Mouse (Mus musculus) hindbrain, embryonic 12.5 days (tissue): Measurements from ENCODE around the gene Mttp. TPM values are rescaled to one million over a fixed set of nuclear protein-coding genes. Genes with fewer than 3 reads are reported as not detected.
A peak's percentile ranks its signal among the peaks of the same experiment; 100 is the strongest.

Source experiments
- ATAC-seq: fragments of 200-750 bp; cut with Nextera tagmentation; 2 replicates; pipeline ENCODE4 v1.8.0; 2017; ENCODE audit warnings: moderate TSS enrichment; ENCODE audit not compliant: low FRiP score
- H3K27ac ChIP-seq: fragments of 300-500 bp; sonication (generic); 2 replicates; pipeline ENCODE4 v1.5.1; 2016; ENCODE audit warnings: mild to moderate bottlenecking
- H3K27me3 ChIP-seq: fragments of 300-500 bp; sonication (generic); 2 replicates; pipeline ENCODE4 v1.6.1; 2016; ENCODE audit warnings: mild to moderate bottlenecking
- H3K36me3 ChIP-seq: fragments of 300-500 bp; sonication (generic); 2 replicates; pipeline ENCODE4 v1.6.1; 2016; ENCODE audit warnings: mild to moderate bottlenecking
- H3K4me1 ChIP-seq: fragments of 300-500 bp; sonication (generic); 2 replicates; pipeline ENCODE4 v1.6.1; 2016
- H3K4me2 ChIP-seq: fragments of 300-500 bp; sonication (generic); replicated peaks from 2 replicates; pipeline ENCODE4 v1.6.1; 2016; ENCODE audit warnings: mild to moderate bottlenecking
- H3K4me3 ChIP-seq: fragments of 300-500 bp; sonication (generic); 2 replicates; pipeline ENCODE4 v1.5.1; 2016; ENCODE audit warnings: mild to moderate bottlenecking
- H3K9ac ChIP-seq: fragments of 300-500 bp; sonication (generic); 2 replicates; pipeline ENCODE4 v1.6.1; 2016; ENCODE audit warnings: mild to moderate bottlenecking, moderate library complexity
- H3K9me3 ChIP-seq: fragments of 300-500 bp; sonication (generic); replicated peaks from 2 replicates; pipeline ENCODE4 v1.6.1; 2016; ENCODE audit warnings: mild to moderate bottlenecking
- WGBS: fragments of 180-500 bp; shearing (Covaris S2); methylation state at CpG from one replicate; pipeline ENCODE4 v1.1.7; 2016; 5-methylcytosine and 5-hydroxymethylcytosine counted together
- polyA plus RNA-seq: library from polyadenylated mRNA; unstranded; fragments of >200 nt; fragmentation: Nextera tagmentation; extraction: Ambion mirVana; gene quantifications from 2 replicates; pipeline ENCODE4 v1.2.1, GENCODE M21; 2016

Mttp gene
- polyA plus RNA-seq, 1 experiment from 2014 or later = 10.0 TPM

DNA sequence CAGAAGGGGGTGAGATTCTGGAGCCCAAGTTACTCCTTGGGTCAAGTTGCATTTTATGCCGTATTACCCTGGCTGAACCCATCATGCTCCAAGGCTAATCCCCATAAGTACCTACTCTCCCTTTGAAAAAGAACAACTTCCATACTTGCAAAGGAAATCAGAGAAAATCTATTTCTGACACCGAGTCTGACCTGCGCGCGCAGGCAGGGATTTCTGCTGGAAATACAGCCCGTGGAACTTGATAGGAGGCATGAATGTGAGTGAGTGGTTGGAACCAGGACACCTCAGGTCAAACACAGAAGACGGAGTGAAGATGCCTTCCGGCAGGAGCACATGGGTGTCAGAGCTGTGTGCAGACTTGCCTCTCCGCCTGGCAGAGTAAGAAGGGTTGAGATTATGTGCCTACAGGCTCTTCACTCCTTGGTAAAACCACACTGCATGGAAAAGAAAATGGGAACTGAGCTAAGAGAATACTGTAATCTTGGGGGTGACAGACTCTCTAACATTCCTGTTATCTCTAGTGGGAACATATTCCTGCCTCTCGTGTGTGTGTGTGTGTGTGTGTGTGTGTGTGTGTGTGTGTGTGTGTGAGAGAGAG is 73.2 kb downstream of the Mttp start:
- Histone ChIP-seq H3K9me3 (no peaks in the 10 kb centered on the region), H3K4me2 (no peak overlapping the region), H3K4me3 (no peak overlapping the region), H3K9ac (no peak overlapping the region), H3K36me3 (no peaks in the 10 kb centered on the region), H3K27ac (no peak overlapping the region), H3K27me3 (peaks cover 6% of the 10 kb centered on the region), H3K4me1 (peaks cover 19% of the 10 kb centered on the region)
- 86% methylated on average over 10 of the region's 10 CpGs for WGBS
- no peak for ATAC-seq

DNA sequence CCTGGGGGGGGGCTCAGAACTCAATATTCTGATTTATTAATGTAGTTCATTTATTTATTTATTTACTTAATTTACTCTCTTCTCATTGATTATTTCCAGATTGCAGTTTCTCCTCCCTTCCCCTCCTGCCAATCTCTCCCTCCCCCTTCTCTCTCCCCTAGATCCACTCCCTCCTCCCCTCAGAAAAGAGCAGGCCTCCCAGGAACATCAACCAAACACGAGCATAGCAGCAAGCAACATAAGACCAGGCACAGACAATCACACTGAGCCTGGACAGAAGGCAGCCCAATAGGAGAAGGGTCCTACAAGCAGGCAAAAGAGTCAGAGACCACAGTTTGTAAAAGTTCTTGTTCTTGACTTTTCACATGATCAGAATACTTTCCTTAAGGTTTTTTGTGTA is 73.8 kb downstream of the Mttp start:
- Histone ChIP-seq H3K4me2 (no peak overlapping the region), H3K27ac (no peak overlapping the region), H3K36me3 (no peaks in the 10 kb centered on the region), H3K27me3 (peaks cover 6% of the 10 kb centered on the region), H3K4me3 (no peak overlapping the region), H3K4me1 (peaks cover 25% of the 10 kb centered on the region), H3K9ac (no peak overlapping the region), H3K9me3 (no peaks in the 10 kb centered on the region)
- no peak for ATAC-seq
- 0% methylated on average over 1 of the region's 1 CpGs for WGBS

DNA sequence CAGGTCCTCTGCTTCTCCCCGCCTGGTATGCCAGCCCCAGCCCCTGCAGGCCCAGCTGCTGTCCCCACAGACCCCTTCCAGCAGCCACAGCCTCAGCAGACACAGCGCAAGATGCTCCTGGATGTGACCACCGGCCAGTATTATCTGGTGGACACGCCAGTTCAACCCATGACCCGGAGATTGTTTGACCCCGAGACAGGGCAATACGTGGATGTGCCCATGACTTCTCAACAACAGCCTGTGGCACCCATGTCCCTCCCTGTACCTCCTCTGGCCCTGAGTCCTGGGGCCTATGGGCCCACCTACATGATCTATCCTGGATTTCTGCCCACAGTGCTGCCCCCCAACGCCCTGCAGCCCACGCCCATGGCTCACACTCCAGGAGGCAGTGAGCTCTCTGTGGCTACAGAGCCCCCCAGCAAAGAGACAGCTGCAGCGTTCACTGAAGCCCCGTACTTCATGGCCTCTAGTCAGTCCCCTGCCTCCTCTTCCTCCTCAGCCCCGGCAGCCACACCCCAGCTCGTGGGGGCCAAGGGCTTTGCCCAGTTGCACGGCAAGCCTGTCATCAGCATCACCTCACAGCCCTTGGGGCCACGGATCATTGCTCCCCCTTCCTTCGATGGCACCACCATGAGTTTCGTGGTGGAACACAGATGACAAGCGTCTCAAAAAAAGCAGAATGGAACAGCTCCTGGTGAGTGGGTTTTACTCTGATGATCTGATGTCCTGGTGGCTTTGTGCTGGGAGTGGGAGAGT is 74.8 kb downstream of the Mttp start:
- 63% methylated on average over 18 of the region's 18 CpGs for WGBS
- Histone ChIP-seq H3K9ac (no peak overlapping the region), H3K36me3 (no peaks in the 10 kb centered on the region), H3K4me2 (no peak overlapping the region), H3K9me3 (no peaks in the 10 kb centered on the region), H3K4me1 (peaks cover 32% of the 10 kb centered on the region), H3K27me3 (peaks cover 6% of the 10 kb centered on the region), H3K27ac (no peak overlapping the region), H3K4me3 (no peak overlapping the region)
- ATAC-seq = no peak

DNA sequence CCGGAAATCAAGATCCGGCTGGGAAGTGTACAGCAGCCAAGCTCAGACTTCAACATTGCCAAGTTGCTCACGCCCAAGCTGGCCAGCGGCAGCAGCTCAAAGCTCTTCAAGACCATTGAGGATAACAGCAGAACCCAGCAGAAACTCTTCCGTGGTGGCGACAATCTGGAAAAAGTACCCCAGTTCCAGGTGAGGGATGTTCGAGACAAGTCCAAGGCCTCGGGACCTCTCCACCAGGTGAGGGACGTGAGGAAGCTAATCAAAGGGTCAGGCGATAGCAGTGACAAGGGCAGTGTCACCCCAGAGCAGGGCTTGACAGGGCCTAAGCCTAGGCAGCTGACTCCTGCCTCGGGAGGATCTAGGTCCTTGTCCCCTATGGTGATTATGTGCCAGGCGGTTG is 76.7 kb downstream of the Mttp start:
- H3K27ac ChIP-seq = no peak overlapping the region
- H3K9me3 ChIP-seq = no peaks in the 10 kb centered on the region
- no peak overlapping the region for H3K9ac ChIP-seq
- no peak for ATAC-seq
- H3K4me1 ChIP-seq = peaks cover 38% of the 10 kb centered on the region
- peaks cover 6% of the 10 kb centered on the region for H3K27me3 ChIP-seq
- H3K4me2 ChIP-seq = no peak overlapping the region
- no peaks in the 10 kb centered on the region for H3K36me3 ChIP-seq
- no peak overlapping the region for H3K4me3 ChIP-seq
- 97% methylated on average over 12 of the region's 12 CpGs for WGBS

DNA sequence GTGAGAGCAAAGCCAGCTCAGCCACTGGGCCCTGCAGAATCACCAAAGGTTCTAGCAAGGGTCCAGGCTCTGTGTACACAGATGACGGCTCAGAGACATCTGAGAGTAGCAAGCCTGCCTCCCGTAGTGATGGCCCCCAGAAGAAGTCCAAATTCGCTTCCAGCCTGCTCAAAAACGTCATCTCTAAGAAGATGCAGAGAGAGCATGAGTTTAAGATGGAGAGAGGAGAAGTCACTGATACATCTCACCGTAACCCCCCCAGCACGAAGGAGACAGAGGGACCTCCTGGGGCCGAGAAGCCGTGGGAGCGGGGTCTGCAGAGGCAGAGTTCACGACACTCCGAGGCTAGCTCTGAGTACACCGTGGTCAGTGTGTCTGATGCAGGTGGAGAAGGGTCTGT is 77.5 kb downstream of the Mttp start, which contains the start of gene Gm5105:
Gene Gm5105, minus strand, starts transcription at position 101 of the 400 bp plus-strand sequence.
- no peak for ATAC-seq
- H3K27me3 ChIP-seq = peaks cover 6% of the 10 kb centered on the region
- H3K9ac ChIP-seq = no peak within 1 kb of the TSS
- H3K27ac ChIP-seq = 0 out of 2 replicates have a peak within 1 kb of the TSS, but pooled peaks have one; percentile 46
- no peak within 1 kb of the TSS for H3K4me3 ChIP-seq
- H3K9me3 ChIP-seq = no peaks in the 10 kb centered on the region
- H3K36me3 ChIP-seq = no peaks in the 10 kb centered on the region
- peak within 1 kb of the TSS; percentile 31; the same call in 1 of the 2 replicates for H3K4me2 ChIP-seq
- WGBS = 91% methylated on average over 12 of the region's 12 CpGs
- H3K4me1 ChIP-seq = peaks cover 38% of the 10 kb centered on the region

DNA sequence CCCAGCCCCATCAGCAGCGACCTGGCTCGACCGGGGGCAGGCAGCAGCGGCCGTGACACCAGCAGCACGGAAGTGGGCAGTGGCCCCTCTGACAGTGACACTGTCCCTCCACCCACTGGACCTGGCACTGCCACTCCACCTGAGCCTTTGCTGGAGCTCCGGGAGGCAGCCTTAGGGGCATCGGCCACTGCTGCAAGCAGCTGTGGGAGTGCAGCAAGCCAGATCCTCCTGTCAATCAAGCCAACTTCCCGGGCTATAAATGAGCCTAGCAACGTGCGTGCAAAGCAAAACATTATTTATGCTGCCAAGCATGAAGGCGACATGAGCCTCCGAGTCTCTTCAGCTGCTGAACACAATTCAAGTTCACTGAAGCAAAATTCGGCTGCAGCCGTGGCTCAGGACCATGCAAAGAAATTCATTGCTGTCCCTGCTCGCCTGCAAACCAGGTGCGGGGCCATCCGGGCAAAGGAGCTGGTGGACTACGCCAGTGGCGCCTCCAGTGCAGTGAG is 78.4 kb downstream of the Mttp start:
- peak; percentile 49 for ATAC-seq
- no peak overlapping the region for H3K4me3 ChIP-seq

DNA sequence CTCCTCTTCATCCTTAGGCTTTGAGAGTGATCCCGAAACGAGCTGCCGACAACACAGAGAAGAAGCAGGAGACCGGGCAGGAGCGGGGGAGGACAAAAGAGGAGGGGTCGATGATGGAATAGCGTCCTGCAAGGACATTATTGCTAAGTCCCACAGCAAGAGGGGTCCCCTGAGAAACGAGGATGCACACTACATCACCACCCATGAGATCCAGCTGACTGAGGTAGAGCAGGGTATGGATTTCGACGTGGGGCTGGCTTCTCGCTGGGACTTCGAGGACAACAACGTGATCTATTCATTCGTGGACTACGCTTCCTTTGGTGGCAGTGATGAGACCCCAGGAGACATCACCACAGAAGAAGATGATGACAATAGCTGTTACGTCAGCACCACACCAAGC is 78.8 kb downstream of the Mttp start:
- H3K9me3 ChIP-seq = no peaks in the 10 kb centered on the region
- 0 out of 2 replicates have a peak, but pooled peaks have one; percentile 9 for ATAC-seq
- H3K4me3 ChIP-seq = no peak overlapping the region
- 0 out of 2 replicates have a peak overlapping the region, but pooled peaks have one; percentile 46 for H3K27ac ChIP-seq
- H3K9ac ChIP-seq = no peak overlapping the region
- WGBS = 74% methylated on average over 16 of the region's 16 CpGs
- H3K27me3 ChIP-seq = peaks cover 6% of the 10 kb centered on the region
- H3K4me2 ChIP-seq = peak overlapping the region; percentile 31; the same call in 1 of the 2 replicates
- H3K4me1 ChIP-seq = peaks cover 38% of the 10 kb centered on the region
- no peaks in the 10 kb centered on the region for H3K36me3 ChIP-seq

More for the DNA sequence above, 78.4 kb downstream of the Mttp start:
- Histone ChIP-seq H3K9ac (no peak overlapping the region), H3K9me3 (no peaks in the 10 kb centered on the region), H3K27ac (0 out of 2 replicates have a peak overlapping the region, but pooled peaks have one; percentile 46), H3K4me1 (peaks cover 38% of the 10 kb centered on the region), H3K4me2 (peak overlapping the region; percentile 31; the same call in 1 of the 2 replicates), H3K36me3 (no peaks in the 10 kb centered on the region), H3K27me3 (peaks cover 6% of the 10 kb centered on the region)
- WGBS = 56% methylated on average over 20 of the region's 20 CpGs

DNA sequence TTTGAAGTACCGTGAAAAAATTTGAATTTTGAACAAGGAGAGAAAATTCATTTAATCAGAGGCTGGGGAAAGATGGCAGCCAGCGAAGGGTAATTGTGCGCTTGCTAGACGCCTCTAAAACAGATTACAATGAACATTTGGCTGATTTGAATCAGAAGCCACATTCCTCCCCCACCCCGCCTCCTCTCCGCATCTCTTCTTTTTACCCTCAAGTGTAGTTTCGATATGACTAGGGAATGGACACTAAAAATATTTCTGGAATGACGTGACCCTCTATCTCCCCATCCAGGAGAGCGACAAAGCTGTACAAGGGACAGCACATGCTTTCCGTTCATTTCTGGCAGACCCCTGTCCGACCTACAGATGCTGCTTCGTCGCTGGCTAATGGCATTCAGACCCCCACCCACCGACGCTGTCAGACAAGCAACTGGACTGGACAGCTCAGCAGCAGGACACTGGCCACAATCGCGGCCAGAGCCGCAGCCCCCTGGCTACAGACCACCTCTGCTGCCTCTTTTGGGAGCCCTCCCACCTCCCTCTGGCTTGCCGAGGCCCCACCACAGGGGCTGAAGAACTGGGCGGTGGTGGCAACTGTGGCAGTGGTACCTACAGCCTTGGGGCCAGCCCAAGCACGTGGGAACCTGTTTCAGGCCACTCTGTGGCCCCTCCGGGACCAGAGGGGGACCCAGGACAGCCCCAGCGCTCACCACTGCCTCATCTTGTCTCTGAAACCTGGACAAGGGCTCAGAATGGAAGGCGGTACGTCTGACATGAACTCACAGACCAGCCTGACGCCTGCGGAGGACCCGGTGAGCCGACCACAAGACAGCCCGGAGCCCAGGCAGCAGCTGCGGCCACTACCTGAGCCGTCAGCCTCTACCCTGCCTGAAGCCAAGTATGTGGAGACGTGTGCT is 79.8 kb downstream of the Mttp start, which contains the start of gene 1110002E22Rik:
Gene 1110002E22Rik, plus strand, starts transcription at position 321 of the 914 bp plus-strand sequence.
- peak; percentile 27; the same call in 1 of the 2 replicates for ATAC-seq
- WGBS = 68% methylated on average over 33 of the region's 33 CpGs
- Histone ChIP-seq H3K4me1 (peaks cover 32% of the 10 kb centered on the region), H3K4me3 (no peak within 1 kb of the TSS), H3K9ac (no peak within 1 kb of the TSS), H3K27me3 (peaks cover 6% of the 10 kb centered on the region), H3K4me2 (0 out of 2 replicates have a peak within 1 kb of the TSS, but pooled peaks have one; percentile 3), H3K9me3 (no peaks in the 10 kb centered on the region), H3K36me3 (no peaks in the 10 kb centered on the region), H3K27ac (peak within 1 kb of the TSS; percentile 55)

DNA sequence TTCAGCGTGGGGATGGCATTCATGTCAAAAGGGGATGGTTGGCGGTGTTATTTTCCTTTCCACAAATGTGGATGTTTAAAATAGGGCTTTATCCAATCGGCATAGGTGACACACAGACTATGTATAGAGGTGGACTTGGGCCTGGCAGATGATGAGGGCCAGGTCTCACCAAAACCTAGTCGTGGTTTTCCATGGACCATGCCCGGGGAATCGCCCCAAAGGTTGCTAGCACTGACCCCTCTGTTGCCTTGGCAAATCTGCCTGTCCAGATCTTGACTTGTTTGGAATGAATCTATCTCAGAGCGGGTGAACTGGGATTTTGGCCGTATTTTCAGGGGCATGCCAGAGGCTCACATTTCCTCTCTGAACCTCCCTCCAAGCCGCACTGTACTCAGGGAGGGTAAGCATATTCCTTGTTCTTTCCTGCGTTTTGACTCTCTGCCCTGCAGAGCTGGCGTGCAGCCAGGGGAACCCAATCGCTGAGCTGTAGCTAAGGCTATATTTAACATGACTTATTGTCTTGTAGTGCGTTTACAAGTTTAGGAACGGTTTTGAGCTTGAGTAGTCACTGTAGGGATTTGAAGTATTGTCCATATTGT is 80.9 kb downstream of the Mttp start:
- no peaks in the 10 kb centered on the region for H3K36me3 ChIP-seq
- no peak overlapping the region for H3K4me2 ChIP-seq
- no peak overlapping the region for H3K9ac ChIP-seq
- no peak overlapping the region for H3K27ac ChIP-seq
- peaks cover 25% of the 10 kb centered on the region for H3K4me1 ChIP-seq
- no peak overlapping the region for H3K4me3 ChIP-seq
- peaks cover 1% of the 10 kb centered on the region; the same call in 1 of the 2 replicates for H3K27me3 ChIP-seq
- no peaks in the 10 kb centered on the region for H3K9me3 ChIP-seq
- ATAC-seq = no peak
- WGBS = 65% methylated on average over 14 of the region's 14 CpGs

DNA sequence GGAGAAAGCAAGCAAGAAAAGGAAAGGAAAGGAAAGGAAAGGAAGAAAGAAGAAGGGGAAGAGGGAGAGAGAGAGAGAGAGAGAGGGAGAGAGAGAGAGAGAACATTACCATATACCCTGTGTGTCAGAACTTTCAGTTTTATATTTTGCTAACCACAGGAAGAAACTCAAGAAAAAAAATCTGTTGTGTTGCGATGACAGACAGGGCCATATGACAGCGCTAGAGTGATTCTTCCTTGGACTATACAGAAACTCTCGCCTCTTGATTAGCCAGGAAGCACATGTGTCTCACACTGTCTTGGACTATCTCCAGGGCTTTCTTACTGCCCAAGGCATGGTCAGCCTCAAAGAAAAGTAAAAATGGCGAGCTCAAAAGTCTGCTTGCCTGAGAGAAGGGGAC is 82.1 kb downstream of the Mttp start:
- Histone ChIP-seq H3K4me2 (no peak overlapping the region), H3K36me3 (no peaks in the 10 kb centered on the region), H3K4me3 (no peak overlapping the region), H3K27ac (no peak overlapping the region), H3K9me3 (no peaks in the 10 kb centered on the region), H3K27me3 (no peaks in the 10 kb centered on the region; the same call in 1 of the 2 replicates), H3K9ac (no peak overlapping the region), H3K4me1 (peaks cover 25% of the 10 kb centered on the region)
- no peak for ATAC-seq
- WGBS = 89% methylated on average over 4 of the region's 4 CpGs

DNA sequence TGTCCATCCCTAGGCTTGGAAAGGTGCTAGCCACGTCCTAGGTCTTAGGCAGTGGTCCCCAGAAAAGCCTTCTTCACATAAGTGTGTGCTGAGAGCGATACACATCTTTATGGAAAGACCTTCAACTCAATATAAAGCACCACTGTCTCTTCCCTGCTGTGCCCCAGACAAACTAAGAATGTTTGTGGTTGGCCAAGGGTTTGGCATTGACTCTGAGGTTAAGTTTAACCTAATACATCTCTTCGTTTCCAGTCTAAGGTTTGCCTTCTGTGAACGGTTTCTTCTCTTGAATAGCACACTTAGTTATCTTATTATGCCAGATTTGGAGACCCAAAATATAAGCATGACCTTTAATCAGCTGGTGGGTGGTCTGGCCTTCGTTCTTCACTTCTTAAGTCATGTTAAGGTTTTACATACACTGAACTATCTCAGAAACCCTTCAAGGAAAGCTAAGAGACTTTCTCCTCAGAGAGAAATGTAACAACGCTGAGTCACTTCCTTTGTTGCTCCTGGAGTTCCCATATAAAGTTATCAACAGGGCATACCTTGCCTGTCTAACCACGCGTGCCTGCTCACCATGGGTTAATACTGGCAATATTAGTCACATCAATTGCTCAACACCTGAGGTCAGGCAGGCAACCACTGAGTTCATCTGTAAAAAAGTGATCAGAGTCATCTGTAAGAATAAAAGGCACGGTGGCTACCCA is 83.4 kb downstream of the Mttp start:
- H3K4me3 ChIP-seq = no peak overlapping the region
- H3K4me2 ChIP-seq = no peak overlapping the region
- ATAC-seq = no peak
- H3K27me3 ChIP-seq = no peaks in the 10 kb centered on the region; the same call in 1 of the 2 replicates
- peaks cover 20% of the 10 kb centered on the region for H3K4me1 ChIP-seq
- WGBS = 91% methylated on average over 9 of the region's 9 CpGs
- no peak overlapping the region for H3K27ac ChIP-seq
- H3K9me3 ChIP-seq = no peaks in the 10 kb centered on the region
- no peaks in the 10 kb centered on the region for H3K36me3 ChIP-seq
- no peak overlapping the region for H3K9ac ChIP-seq
